Mouse (Mus musculus) gastrocnemius, adult 8-10 months (tissue): ENCODE data around the gene Polr1d. TPM values are rescaled to one million over a fixed set of nuclear protein-coding genes. Genes with fewer than 3 reads are reported as not detected.

Experiments
- DNase-seq, 2 experiments: peaks; one replicate each; pipeline ENCODE4 v3.0.0; 2022; ENCODE audit warnings: low spot score in 2 of 2
- total RNA-seq, 4 experiments: library from RNA; stranded (reverse); gene quantifications; 2 replicates each; pipeline ENCODE4 v1.2.4; 2022

Gene Polr1d
- total RNA-seq, 4 experiments from 2014 or later: 81.9 to 91.0 (median 83.4) TPM

DNA sequence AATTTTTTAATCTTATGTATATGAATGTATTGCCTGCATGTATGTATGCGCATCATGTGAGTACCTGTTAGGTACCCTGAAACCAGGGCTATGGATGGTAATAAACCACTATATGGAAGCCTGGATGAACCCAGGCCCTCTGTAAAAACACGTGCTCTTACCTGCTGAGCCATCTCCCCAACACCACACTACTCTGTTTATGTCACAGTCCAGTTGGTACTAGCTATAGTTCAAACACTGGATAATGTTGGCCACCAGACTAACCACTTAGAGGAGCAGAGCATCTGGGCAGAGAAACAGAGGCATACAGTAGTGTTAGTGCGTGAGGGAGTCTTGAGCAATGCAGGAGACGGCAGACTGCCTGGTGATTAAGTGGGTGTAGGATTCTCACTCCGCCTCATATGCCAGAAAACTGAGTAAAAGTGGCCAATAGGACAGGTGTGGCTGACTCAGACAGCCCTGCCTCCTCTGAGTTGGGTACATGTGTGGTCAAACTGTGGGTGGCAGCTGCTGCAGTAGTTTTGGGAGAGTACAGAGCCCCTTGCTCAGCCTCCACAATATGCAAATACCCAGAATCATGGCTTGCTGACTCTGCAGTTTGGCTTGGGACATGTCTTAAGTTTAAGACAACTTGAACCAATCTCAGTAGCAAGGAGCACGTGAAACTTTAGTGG, 21.1 kb upstream of the Polr1d start:
- no peak for DNase-seq

DNA sequence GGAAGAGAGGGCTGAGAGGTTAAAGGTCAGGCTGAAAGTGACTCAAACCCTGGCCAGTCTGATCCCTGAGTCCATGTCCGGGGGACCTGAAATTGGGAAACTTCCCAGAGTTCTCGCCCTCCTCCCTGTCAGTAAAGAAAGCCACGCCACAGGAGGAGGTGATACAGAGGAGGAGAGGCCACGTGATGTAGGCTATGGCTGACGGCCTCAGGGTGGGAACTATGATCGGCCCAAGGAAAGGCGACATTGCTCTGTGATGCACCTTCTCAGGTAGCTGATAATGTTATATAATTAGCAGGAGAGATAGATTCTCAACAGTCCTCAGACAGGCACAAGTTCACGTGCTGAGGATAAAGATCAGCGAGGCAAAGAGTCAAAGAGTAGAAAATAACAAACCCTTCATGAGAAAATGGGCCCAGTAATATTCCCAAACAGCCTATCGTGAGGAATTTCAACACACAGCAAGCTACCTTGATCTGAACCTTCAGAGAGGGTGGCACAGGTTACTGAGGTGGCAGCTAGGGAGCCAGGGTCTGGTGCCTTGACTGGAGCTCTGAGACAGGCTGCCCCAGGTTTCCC, 20.0 kb upstream of the Polr1d start:
- no peak for DNase-seq

DNA sequence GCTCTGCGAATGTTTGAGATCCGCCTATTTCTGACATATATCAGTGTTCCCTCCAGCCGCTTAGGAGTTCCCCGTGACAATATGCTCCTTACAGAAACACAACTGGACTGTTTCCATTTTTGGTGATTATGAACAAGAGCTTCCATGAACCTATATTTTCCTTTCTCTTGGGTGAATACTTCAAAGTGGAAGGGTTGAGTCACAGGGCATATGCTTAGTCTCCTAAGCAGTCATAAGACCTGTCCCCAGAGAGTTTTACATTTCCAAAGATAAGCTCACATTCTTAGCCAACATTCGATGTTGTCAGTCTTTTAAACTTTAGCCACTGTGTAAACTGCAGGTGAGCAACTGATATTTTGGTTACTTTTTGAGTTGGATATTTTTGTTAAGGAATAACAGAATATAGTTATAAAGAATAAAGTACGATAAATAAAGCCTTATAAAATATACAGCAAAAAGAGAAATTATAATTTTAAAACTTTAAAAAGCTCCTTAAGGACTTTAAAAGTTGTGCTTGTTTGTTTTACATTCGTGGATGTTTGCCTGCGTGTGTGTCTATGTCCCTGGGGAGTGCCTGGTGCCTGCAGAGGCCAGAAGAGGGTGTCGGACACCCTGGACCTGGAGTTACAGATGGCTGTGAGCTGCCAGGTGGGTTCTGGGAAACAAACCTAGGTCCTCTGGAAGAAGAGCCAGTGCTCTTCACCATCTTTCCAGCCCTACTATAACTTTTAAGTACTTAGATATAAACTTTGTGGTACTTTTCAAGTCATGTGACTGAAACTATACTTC, 19.0 kb upstream of the Polr1d start:
- DNase-seq: no peak

DNA sequence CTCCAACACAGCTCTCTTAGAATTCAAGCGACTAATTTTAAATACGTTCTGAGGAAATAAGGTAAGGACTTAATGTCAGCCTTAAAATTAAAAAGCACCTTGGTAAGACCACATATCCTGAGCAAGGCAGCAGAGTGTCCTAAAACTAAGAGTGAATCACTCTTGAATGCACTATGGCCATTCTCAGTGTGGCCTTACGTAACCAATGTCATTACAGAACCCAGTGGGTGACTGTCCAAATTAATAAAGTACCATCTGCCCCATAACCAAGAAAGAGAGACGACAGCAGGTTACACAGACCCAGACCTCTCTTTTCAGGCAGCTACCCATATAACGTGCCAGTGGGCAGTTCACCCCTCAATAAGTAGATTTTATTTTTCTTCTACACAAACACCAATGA, 18.2 kb upstream of the Polr1d start:
- DNase-seq: no peak

DNA sequence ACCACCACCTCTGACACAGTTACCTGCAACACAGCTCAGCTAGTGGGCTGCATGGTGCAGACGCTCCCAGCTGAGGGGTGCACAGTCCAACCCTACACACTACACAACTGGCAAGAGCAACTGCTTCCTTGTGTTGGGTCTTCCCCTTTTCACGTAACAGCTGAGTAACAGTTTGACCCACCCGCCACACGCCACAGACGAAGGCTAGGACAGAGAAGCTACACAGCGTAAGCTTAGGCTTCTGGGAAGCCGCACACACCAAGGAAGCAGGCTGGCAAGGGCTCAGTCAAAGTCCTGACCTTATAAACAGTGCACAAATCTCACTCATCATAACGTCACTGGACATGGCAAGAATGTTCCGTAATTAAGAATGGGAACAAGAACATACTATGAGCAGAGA, 17.5 kb upstream of the Polr1d start:
- DNase-seq: no peak

DNA sequence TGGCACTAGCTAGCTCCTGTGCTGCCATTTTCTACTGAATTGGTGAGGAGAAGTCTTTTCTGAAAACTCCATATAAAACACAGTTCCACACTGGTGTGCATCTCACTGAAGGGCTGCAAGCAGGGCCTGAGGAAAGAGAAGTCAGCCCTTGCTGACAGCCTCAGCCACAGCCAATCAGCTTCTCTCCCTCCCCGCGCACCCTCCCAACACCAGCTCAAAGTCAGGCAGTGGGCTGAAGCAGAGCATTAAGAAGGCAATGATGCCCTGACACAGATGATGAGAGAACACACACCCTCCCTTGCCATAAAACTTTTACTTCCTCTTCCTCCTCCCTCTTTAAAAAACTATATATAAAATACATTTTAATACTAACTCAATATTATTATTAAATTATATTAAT, 16.8 kb upstream of the Polr1d start:
- DNase-seq: no peak

DNA sequence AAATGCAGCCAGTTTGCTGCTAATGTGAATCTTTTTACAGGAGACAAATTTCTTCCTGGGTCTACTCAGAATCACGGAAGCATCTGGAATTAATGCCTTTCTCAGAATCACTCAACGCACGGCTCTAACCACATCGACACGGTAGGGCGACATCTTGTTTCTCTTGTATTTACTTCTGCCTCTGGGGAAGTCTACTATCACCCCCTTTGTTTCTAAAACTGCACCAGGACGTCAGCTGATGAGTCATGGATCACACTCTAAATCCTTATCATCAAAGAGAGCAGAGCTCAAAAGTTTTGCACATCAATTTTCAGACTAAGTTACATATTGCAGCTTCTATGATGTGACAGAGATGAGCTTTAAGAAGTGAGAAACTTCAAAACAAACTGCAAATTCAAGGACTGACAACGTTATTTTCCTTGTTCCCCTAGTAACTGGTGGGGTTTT, 13.6 kb upstream of the Polr1d start:
- no peak for DNase-seq

DNA sequence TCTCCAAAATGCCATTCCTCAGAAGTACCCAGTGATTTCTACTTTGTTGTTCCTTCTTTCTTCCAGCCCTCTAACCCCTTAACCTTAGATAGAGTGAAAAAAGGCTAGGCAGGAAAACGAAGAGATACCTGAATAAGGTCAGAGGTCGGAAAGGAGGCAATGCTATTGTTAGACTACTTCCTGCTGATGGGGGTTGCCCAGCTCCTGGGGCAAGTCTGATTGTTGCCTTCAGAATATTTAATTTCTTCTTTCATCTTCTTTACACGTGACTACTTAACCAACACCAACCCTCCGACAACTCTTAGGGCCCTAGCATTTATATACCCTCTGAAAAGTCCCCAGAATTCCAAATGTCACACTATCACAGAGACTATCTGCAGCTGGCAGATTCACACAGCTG, 10.7 kb upstream of the Polr1d start:
- no peak for DNase-seq

DNA sequence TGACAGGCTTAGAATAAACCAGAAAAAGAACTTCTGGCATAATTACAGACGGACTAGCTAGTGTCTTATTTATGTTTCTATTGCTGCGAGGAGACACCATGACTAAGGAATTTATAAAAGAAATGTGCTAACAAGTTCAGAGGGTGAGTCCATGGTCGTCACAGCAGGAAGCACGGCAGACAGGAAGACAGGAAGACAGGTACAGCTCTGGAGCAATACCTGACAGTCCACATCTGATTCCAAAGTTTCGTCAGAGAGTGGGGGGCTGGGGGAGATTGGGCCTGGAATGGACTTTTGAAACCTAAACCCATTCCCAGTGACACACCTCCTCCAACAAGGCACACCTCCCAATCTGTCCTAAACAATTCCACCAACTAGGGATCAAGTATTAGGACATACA, 9.9 kb upstream of the Polr1d start:
- DNase-seq: no peak

DNA sequence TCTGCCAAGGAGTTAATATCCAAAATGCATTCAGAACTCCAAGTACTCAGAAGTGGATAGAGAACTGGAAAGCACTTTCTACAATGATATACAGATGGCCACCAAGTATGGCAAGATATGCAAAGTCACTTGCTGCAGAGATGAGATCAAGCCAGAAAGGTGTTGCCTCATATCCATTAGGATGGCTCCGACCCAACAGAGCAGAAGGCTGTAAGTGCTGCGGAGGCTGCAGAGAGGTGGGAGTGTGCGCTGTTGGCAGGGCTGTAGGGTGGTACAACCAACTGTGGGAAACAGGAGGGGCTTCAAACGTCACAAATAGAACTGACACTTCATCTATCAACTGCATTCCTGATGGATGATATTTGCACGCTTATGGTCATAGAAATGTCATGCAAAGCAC, 8.0 kb upstream of the Polr1d start:
- DNase-seq: no peak

DNA sequence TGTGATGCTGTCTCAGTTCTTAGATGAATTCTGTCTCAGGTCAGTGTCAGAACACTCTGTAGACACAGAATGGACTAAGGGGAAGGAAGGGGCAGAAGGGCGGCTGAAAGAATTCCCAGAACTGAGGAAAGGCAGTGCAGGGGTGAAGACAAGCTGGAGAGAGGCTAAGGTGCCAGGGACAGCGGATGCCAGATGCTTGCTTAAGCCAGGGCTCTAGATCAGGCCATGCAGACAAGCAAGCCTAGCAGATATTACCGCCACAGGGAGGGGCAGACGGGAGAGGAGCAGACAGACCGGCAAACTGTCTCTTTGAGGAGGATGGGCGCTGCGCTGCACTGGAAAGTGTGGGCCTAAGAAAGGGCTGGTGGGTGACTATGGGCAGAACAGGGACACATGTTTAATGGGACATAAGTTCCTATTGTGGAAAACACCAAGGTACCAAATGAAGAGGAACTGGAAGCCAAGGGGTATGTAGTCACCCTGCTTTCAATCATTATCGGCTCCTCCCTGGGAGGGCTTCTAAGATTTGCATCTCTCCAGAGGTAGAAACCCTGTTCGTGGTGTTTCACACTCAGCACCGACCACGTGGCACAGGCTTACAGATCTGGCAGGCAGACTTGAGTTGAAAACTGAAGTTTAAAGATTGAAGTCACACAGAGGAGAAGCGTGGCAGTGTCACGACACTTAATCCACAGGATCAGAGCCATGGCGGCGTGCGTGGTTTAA, 5.9 kb upstream of the Polr1d start:
- DNase-seq: peak in 1 of 2 experiments; percentile 26

DNA sequence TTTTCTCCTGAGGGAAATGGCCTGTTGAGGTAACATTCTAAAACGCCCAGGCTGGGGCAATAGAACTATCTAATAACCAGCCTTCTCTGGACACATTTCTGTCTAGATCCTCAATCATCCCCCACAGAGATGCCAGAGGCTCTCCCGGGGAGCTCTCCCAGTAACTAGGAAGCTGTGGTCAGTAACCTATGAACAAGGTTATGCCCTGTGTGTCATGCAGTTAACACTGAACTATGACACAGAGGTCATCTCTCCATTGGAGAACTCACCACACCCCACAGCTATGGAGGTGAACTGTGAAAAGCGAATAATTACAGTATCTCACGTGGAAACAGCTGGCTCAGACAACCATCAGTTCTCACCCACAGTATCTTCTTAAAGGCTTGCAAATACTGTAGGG, 5.0 kb upstream of the Polr1d start:
- no peak for DNase-seq

DNA sequence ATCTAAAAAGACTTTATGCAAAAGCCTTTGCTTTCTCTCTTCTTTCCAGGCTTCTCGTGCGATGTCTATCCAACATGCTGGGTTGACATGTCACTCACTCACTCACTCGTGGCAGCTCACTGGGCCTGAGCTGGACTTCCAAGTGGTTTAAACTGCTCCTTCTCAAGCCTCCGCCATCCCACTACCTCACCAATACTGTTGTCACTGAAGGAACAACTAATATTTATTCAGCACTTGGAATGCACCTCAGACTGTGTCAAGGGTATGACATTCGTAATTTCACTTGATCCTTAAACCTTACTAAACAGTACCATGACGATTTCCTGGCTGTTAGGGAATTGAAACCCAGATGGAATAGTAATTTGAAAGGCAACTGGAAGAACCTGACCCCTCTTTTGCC, 3.0 kb upstream of the Polr1d start:
- DNase-seq: no peak

DNA sequence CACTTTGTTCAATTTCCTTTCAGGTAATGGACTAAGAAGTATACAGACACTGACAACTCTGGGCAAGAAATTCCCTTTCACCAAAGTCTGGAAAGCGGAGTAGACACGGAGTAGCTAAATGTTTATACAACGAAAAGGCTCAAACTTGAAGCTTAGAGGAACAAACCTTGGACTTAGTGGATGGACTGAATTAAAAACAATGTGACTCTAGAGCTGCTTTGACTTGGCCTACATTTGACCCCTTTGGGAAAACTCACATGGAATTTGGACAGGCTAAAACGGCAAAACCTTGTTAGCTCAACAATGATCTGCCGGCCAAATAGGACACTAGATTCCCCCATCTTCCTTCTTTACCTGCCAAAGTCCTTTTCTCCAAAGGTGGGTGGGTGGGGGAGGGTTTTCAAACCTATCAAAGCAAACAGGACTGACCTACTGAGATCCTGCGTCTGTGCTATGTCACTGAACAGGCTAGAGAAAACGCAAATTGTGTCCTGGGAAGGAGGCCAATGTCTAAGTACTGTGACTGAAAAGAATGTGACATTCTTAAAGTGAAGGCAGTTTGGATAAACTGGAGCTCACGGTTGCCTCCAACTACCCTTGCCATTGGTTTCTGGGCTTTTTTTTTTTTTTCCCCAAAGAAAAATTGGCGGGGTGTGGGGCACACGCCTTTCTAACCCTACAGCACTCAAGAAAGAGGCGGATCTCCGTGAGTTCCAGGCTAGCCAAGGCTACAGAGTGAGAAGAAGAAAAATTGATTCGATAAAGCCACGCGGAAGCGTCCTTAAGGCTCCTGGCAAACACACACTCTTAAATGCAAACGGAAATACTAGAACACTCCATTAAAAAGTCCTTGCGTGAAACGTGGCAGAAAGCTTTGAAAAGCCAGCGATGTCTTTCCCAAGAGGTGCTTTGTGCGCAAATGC, 1.5 kb upstream of the Polr1d start:
- no peak for DNase-seq

DNA sequence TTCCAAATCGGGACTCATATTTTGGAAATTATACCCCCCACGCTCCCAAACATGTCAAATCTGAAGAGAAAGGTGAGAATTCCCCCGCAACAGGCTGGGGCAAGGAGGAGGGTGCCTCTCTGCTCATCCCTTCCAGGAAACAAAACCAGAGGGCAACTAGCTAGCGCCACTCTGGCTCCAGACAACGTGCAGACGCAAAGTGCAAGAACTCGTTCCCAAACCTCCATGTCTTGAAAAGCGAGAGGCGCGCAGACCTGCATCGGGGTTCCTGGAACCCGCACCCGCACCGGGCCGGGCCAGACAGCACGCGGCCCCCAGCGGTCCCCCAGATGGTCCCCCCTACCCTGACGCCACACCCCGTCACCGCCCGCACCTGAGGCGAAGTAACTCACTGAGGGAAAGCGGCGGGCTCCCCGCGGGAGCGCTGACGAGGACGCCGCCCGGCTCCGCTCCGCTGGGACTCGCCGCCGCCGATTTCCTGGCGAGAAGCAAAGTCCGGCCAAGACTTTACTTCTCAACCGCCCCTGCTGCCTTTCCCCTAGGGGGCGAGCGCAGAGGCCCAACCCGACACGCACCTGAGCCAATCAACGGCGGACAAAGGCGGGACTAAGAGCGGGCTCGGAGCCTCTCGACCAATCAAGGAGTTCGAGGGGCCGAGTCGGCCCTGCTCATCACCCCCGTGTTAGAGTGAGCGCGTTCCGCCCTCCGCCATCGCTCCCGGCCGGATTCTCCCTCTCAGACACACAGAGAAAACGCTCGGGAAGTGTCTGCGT, 638 bp upstream of the Polr1d start, which contains the start of gene Lnx2:
TSS of gene Lnx2 (minus strand) at position 561 of the 773 bp plus-strand sequence.
- DNase-seq: peak; percentile 96

DNA sequence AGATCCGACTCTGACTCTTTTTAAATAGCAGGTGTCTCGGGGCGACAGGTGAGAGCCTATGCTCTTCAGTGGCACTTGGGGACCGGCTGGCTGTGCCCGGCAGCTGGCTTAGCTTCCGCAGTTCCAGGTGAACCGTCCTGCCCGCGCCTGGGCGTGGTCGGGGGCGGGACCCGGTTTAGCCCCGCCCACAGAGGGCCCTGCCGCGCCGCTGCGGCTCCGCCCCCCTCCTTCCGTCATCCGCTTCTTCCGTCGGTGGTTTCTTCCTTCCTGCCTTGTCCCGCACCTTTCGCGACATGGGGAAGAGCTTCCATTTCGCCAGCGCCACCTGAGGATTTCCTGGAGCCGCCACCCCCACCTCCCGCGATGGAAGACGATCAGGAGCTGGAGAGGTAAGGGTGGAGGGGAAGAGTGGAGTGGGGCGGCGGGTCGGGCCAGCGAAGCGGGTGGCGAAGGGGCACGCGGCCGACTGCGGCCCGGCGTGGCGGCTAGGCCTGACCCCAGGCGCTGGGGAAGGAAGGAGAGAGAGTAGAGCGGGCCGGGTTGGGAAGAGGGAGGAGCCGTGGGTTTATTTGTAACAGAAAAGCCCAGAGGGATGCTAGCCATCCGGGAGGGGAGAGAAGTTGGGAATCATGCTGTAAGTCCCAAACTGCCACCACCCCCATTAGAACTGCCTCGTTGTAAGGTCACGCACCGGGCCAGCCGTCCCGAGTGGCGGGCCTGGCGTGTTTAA, 620 bp downstream of the Polr1d start:
- DNase-seq: peak; percentile 84 to 89

DNA sequence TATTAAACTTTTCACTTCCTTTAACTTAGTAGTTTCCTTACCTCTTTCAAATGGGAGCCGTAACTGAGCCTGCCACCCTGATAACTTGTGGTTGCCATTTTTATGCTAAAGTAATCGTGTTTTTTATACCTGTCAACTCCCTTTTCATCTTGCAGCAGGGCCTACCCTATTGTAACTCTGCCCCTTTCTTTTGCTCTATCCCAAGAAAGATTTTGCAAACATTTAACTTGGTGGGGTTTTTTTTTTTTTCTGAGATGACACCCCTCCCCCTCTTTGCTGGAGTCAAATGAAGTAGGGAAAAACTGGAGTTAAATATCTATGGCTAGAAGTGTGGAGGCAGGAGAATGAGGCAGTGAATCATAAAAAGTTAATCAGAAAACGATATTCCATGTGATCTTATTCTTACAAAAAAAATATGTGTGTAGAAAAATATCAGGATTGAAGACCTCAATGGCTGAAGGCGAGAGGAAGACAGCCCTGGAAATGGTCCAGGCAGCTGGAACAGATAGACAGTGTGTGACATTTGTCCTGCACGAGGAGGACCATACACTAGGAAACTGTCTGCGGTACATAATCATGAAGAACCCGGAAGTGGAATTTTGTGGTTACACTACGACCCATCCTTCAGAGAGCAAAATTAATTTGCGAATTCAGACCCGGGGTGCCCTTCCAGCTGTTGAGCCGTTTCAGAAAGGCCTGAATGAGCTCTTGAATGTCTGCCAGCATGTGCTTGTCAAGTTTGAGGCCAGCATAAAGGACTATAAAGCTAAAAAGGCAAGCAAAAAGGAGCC, 1.5 kb downstream of the Polr1d start:
- no peak for DNase-seq

DNA sequence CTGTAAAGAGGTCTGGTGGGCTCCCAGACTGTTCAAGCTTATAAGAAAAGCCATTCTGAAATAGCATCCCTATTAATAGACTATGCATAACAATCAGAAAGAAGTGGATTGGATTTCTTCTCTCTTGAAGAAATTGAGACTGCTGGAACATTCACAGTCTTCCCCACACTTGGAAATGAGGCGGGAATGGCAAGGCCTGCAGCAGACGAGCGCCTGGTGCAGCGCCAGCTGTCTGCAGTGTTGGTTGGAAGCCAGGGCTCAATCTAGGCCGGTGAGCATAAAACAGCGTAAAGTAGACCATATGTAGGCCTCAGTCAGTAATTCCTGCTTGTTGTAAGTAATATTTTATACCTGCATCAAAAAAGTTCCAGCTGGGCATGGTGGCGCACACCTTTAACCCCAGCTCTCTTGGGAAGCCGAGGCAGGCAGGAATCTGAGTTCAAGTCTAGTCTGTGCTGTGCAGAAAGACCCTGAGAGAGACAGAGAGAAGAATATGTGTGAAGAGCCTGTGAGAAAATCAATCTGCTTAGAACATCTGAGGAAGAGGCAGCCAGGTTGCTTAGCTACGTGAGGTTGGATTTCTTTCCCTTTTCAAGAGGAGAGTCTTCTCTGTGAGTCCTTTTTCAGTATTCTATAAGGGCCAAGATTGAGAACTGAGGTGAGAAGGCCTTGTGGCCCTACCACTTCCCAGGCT, 8.5 kb downstream of the Polr1d start:
- peak in 1 of 2 experiments; percentile 16 for DNase-seq
